Mouse (Mus musculus): ENCODE data around the gene Rpsa. TPM values are rescaled to one million over a fixed set of nuclear protein-coding genes. Genes with fewer than 3 reads are reported as not detected.

The Rpsa gene
- total RNA-seq, 2 experiments from 2014 or later, result 494 to 510 TPM

- no peak for DNase-seq
- intact Hi-C loops (cut with DNase I), result loop anchor here (2.0 kb wide), 1 partner anchor 59 kb away; no protein-coding TSS in a partner anchor
Observed at GRCm38 (mm10) chr9:120111156-120111945, 16.1 kb upstream of the Rpsa start.

GRCm38 (mm10) chr9:120112472-120112871 lies 15.0 kb upstream of the Rpsa start:
- no peak for DNase-seq
- intact Hi-C loops (cut with DNase I), result no loop called here

- intact Hi-C loops (cut with DNase I), result no loop called here
- DNase-seq, result no peak
Observed at GRCm38 (mm10) chr9:120113456-120113855, 14.0 kb upstream of the Rpsa start.

- DNase-seq, result no peak
- intact Hi-C loops (cut with DNase I), result no loop called here
Observed at GRCm38 (mm10) chr9:120114051-120114788, 13.3 kb upstream of the Rpsa start.

- intact Hi-C loops (cut with DNase I), result no loop called here
- no peak for DNase-seq
Observed at GRCm38 (mm10) chr9:120114789-120115151, 12.7 kb upstream of the Rpsa start.

GRCm38 (mm10) chr9:120115580-120115979 lies 11.9 kb upstream of the Rpsa start:
- no peak for DNase-seq
- intact Hi-C loops (cut with DNase I), result no loop called here

- intact Hi-C loops (cut with DNase I), result no loop called here
- no peak for DNase-seq
Observed at GRCm38 (mm10) chr9:120116184-120116624, 11.3 kb upstream of the Rpsa start.

- intact Hi-C loops (cut with DNase I), result no loop called here
- no peak for DNase-seq
Observed at GRCm38 (mm10) chr9:120118212-120118611, 9.3 kb upstream of the Rpsa start.

- DNase-seq, result no peak
- intact Hi-C loops (cut with DNase I), result no loop called here
Observed at GRCm38 (mm10) chr9:120120503-120120902, 7.0 kb upstream of the Rpsa start.

GRCm38 (mm10) chr9:120126868-120127267 lies 621 bp upstream of the Rpsa start:
- intact Hi-C loops (cut with DNase I), result no loop called here
- DNase-seq, result no peak

GRCm38 (mm10) chr9:120129276-120129675 lies 1.8 kb downstream of the Rpsa start:
- DNase-seq, result no peak
- intact Hi-C loops (cut with DNase I), result no loop called here

GRCm38 (mm10) chr9:120131784-120132288 lies 4.3 kb downstream of the Rpsa start:
- intact Hi-C loops (cut with DNase I), result no loop called here
- no peak for DNase-seq

GRCm38 (mm10) chr9:120132980-120133754 lies 5.7 kb downstream of the Rpsa start:
- no peak for DNase-seq
- intact Hi-C loops (cut with DNase I), result no loop called here

GRCm38 (mm10) chr9:120133755-120134475 lies 6.4 kb downstream of the Rpsa start:
- DNase-seq, result no peak
- intact Hi-C loops (cut with DNase I), result no loop called here

GRCm38 (mm10) chr9:120134529-120135160 lies 7.2 kb downstream of the Rpsa start:
- intact Hi-C loops (cut with DNase I), result loop anchor here (5.0 kb wide), 1 partner anchor 358 kb away; the partner anchor contains the start of gene Eif1b
- DNase-seq, result no peak

GRCm38 (mm10) chr9:120135454-120135853 lies 8.0 kb downstream of the Rpsa start:
- intact Hi-C loops (cut with DNase I), result loop anchor here (5.0 kb wide), 1 partner anchor 357 kb away; the partner anchor contains the start of gene Eif1b
- no peak for DNase-seq

GRCm38 (mm10) chr9:120140652-120141051 lies 13.2 kb downstream of the Rpsa start:
- intact Hi-C loops (cut with DNase I), result loop anchor here (1.0 to 5.0 kb wide), 3 partner anchors 31 to 284 kb away; no protein-coding TSS in a partner anchor
- peak; percentile 72 to 81 for DNase-seq

- no peak for DNase-seq
- intact Hi-C loops (cut with DNase I), result loop anchor here (5.0 kb wide), 1 partner anchor 233 kb away; no protein-coding TSS in a partner anchor
Observed at GRCm38 (mm10) chr9:120144474-120144873, 17.0 kb downstream of the Rpsa start.

GRCm38 (mm10) chr9:120149222-120149828 lies 21.8 kb downstream of the Rpsa start, which contains the start of gene Mobp:
Gene Mobp (plus strand): TSS chr9:120149707.
- intact Hi-C loops (cut with DNase I), result no loop called here
- DNase-seq, result no peak
